Mouse (Mus musculus) cortical plate, adult 2 months (tissue): ENCODE results near the gene Rsph6a. TPM values are rescaled to one million over a fixed set of nuclear protein-coding genes. Genes with fewer than 3 reads are reported as not detected.

Source experiments
- H3K27ac ChIP-seq: fragments of 200-500 bp; 2 replicates; pipeline ENCODE4 v1.5.1; 2012; ENCODE audit warnings: low read length, control low read depth, inconsistent platforms; ENCODE audit not compliant: insufficient read depth
- H3K4me1 ChIP-seq: fragments of 200-500 bp; 2 replicates; pipeline ENCODE4 v1.6.1; 2011; ENCODE audit warnings: low read length; ENCODE audit not compliant: control insufficient read depth, insufficient read depth
- H3K4me3 ChIP-seq: fragments of 200-500 bp; 2 replicates; pipeline ENCODE4 v1.5.1; 2011; ENCODE audit warnings: mild to moderate bottlenecking, low read length, control low read depth; ENCODE audit not compliant: insufficient read depth
- CTCF ChIP-seq: fragments of 200-500 bp; IDR thresholded peaks from 2 replicates; pipeline ENCODE4 v1.5.1; 2011; ENCODE audit warnings: mild to moderate bottlenecking, control low read depth, low read length; ENCODE audit not compliant: insufficient read depth; ENCODE audit errors: extremely low read depth
- POLR2A ChIP-seq: fragments of 200-500 bp; IDR thresholded peaks from 2 replicates; pipeline ENCODE4 v1.6.1; 2011; ENCODE audit warnings: mild to moderate bottlenecking, low read length, control low read depth; ENCODE audit not compliant: insufficient read depth; ENCODE audit errors: extremely low read depth
- polyA plus RNA-seq: library from polyadenylated mRNA; depleted of rRNA; stranded (reverse); fragments of >200 nt; gene quantifications from 2 replicates; pipeline ENCODE4 v1.2.3, GENCODE M21; 2012

Gene Rsph6a
- polyA plus RNA-seq, 1 experiment, result 0.10 TPM

GRCm38 (mm10) chr7:19095751-19096110, 41.2 kb downstream of the Rsph6a start:
- H3K4me3 ChIP-seq, result no peak overlapping the region; the same call in 1 of the 2 replicates
- no peak for TF ChIP-seq POLR2A
- no peak for TF ChIP-seq CTCF

GRCm38 (mm10) chr7:19096421-19096976, 42.0 kb downstream of the Rsph6a start:
- Histone ChIP-seq H3K4me3 (no peak overlapping the region), H3K4me1 (no peaks in the 10 kb centered on the region), H3K27ac (no peak overlapping the region)
- TF ChIP-seq POLR2A (no peak), CTCF (no peak)

More at GRCm38 (mm10) chr7:19095751-19096110, 41.2 kb downstream of the Rsph6a start:
- Histone ChIP-seq H3K4me1 (no peaks in the 10 kb centered on the region), H3K27ac (no peak overlapping the region)

GRCm38 (mm10) chr7:19097217-19097616, 42.7 kb downstream of the Rsph6a start:
- no peak overlapping the region for H3K27ac ChIP-seq
- TF ChIP-seq CTCF, result no peak
- TF ChIP-seq POLR2A, result no peak
- no peaks in the 10 kb centered on the region for H3K4me1 ChIP-seq
- H3K4me3 ChIP-seq, result no peak overlapping the region

- H3K27ac ChIP-seq, result no peak overlapping the region
- TF ChIP-seq POLR2A (no peak), CTCF (no peak)
- no peak overlapping the region for H3K4me3 ChIP-seq
- no peaks in the 10 kb centered on the region for H3K4me1 ChIP-seq
These were observed 43.4 kb downstream of the Rsph6a start for GRCm38 (mm10) chr7:19097863-19098262.

- H3K27ac ChIP-seq, result no peak overlapping the region
- TF ChIP-seq POLR2A, result no peak
- TF ChIP-seq CTCF, result no peak
- H3K4me3 ChIP-seq, result no peak overlapping the region
- H3K4me1 ChIP-seq, result no peaks in the 10 kb centered on the region
These were observed 44.3 kb downstream of the Rsph6a start for GRCm38 (mm10) chr7:19098811-19099210.

- Histone ChIP-seq H3K4me1 (no peaks in the 10 kb centered on the region), H3K4me3 (no peak overlapping the region), H3K27ac (no peak overlapping the region)
- TF ChIP-seq CTCF, result no peak
- no peak for TF ChIP-seq POLR2A
These were observed 45.8 kb downstream of the Rsph6a start for GRCm38 (mm10) chr7:19100290-19100689.

GRCm38 (mm10) chr7:19103741-19104140, 49.3 kb downstream of the Rsph6a start:
- H3K27ac ChIP-seq, result no peak overlapping the region
- no peak overlapping the region for H3K4me3 ChIP-seq
- TF ChIP-seq POLR2A (no peak), CTCF (no peak)
- no peaks in the 10 kb centered on the region; the same call in 1 of the 2 replicates for H3K4me1 ChIP-seq

- Histone ChIP-seq H3K27ac (no peak overlapping the region), H3K4me3 (no peak overlapping the region), H3K4me1 (no peaks in the 10 kb centered on the region; the same call in 1 of the 2 replicates)
- no peak for TF ChIP-seq POLR2A
- TF ChIP-seq CTCF, result no peak
These were observed 50.0 kb downstream of the Rsph6a start for GRCm38 (mm10) chr7:19104486-19104885.

GRCm38 (mm10) chr7:19107436-19107835, 52.9 kb downstream of the Rsph6a start:
- Histone ChIP-seq H3K4me1 (no peaks in the 10 kb centered on the region; the same call in 1 of the 2 replicates), H3K27ac (no peak overlapping the region), H3K4me3 (no peak overlapping the region)
- TF ChIP-seq POLR2A, result no peak

- no peak overlapping the region for H3K27ac ChIP-seq
- TF ChIP-seq POLR2A (no peak), CTCF (no peak)
- no peaks in the 10 kb centered on the region; the same call in 1 of the 2 replicates for H3K4me1 ChIP-seq
- H3K4me3 ChIP-seq, result no peak overlapping the region
These were observed 55.1 kb downstream of the Rsph6a start for GRCm38 (mm10) chr7:19109565-19109964.
